Mouse (Mus musculus) lung, postnatal 0 days (tissue): ENCODE results near the gene Gm1673. TPM values are rescaled to one million over a fixed set of nuclear protein-coding genes. Genes with fewer than 3 reads are reported as not detected.

Source experiments
- ATAC-seq: fragments of 200-750 bp; cut with Nextera tagmentation; 2 replicates; pipeline ENCODE4 v1.8.0; 2017; ENCODE audit warnings: moderate library complexity
- DNase-seq: peaks from one replicate; pipeline ENCODE4 v3.0.0-alpha.2; 2016; ENCODE audit warnings: low spot score
- H3K27ac ChIP-seq: fragments of 300-500 bp; sonication (generic); 2 replicates; pipeline ENCODE4 v1.5.1; 2014; ENCODE audit warnings: antibody characterized with exemption, mild to moderate bottlenecking, low read length, mixed read lengths
- H3K27me3 ChIP-seq: fragments of 300-500 bp; sonication (generic); replicated peaks from 2 replicates; pipeline ENCODE4 v1.6.1; 2014; ENCODE audit warnings: low read length, mixed read lengths; ENCODE audit not compliant: insufficient read depth
- H3K36me3 ChIP-seq: fragments of 300-500 bp; sonication (generic); 2 replicates; pipeline ENCODE4 v1.6.1; 2014; ENCODE audit warnings: low read length, mixed read lengths; ENCODE audit not compliant: insufficient read depth
- H3K4me1 ChIP-seq: fragments of 300-500 bp; sonication (generic); 2 replicates; pipeline ENCODE4 v1.6.1; 2014; ENCODE audit warnings: antibody characterized with exemption, low read depth, low read length, mixed read lengths; ENCODE audit not compliant: insufficient read depth
- H3K4me2 ChIP-seq: fragments of 300-500 bp; sonication (generic); replicated peaks from 2 replicates; pipeline ENCODE4 v1.6.1; 2014; ENCODE audit warnings: low read depth, mild to moderate bottlenecking, low read length, moderate library complexity, mixed read lengths
- H3K4me3 ChIP-seq: fragments of 300-500 bp; sonication (generic); 2 replicates; pipeline ENCODE4 v1.5.1; 2014; ENCODE audit warnings: low read depth, low read length
- H3K9ac ChIP-seq: fragments of 300-500 bp; sonication (generic); replicated peaks from 2 replicates; pipeline ENCODE4 v1.6.1; 2014; ENCODE audit warnings: low read depth, mild to moderate bottlenecking
- H3K9me3 ChIP-seq: fragments of 300-500 bp; sonication (generic); 2 replicates; pipeline ENCODE4 v1.6.1; 2016; ENCODE audit warnings: low read length, mixed read lengths
- CTCF ChIP-seq: IDR thresholded peaks from 2 replicates; pipeline ENCODE4 v1.5.1; 2016; ENCODE audit warnings: antibody characterized with exemption, mild to moderate bottlenecking
- EP300 ChIP-seq: IDR thresholded peaks from 2 replicates; pipeline ENCODE4 v1.6.1; 2016; ENCODE audit warnings: antibody characterized with exemption, mild to moderate bottlenecking, control low read depth
- WGBS: fragments of 180-500 bp; shearing (Covaris S2); extraction: QIAGEN DNeasy Blood & Tissue Kit; methylation state at CpG from one replicate; pipeline ENCODE4 v1.1.7; 2014; 5-methylcytosine and 5-hydroxymethylcytosine counted together
- polyA plus RNA-seq: library from polyadenylated mRNA; unstranded; fragments of >200 nt; fragmentation: Nextera tagmentation; extraction: Ambion mirVana; gene quantifications from 2 replicates; pipeline ENCODE4 v1.2.1, GENCODE M21; 2015

Gm1673 gene
- polyA plus RNA-seq, 1 experiment from 2014 or later, result 26.9 TPM

GRCm38 (mm10) chr5:33959382-33959781, 23.9 kb upstream of the Gm1673 start:
- no peak for ATAC-seq
- H3K27ac ChIP-seq, result no peak overlapping the region

DNA sequence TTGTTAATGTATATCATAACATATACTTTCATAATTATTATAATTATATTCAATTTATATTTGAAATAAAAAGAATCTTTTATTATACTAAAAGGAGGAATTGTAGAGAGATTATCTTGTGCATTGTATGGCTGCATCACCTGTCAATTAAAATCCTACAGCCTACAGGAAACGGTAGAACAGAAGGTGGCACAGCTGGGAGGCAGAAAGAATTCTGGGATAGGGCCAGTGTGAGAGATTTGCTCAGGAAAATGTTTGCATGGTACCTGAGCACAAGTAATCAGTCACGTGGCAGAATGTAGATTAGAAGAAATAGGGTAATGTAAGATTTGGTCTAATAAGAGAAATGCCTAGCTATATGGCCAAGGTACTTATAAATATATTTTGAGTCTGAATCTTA, 8.5 kb upstream of the Gm1673 start:
- Histone ChIP-seq H3K4me3 (no peak overlapping the region), H3K36me3 (no peaks in the 10 kb centered on the region), H3K9me3 (no peaks in the 10 kb centered on the region), H3K4me2 (no peak overlapping the region), H3K4me1 (no peaks in the 10 kb centered on the region), H3K9ac (no peak overlapping the region), H3K27me3 (no peaks in the 10 kb centered on the region), H3K27ac (no peak overlapping the region)
- DNase-seq (no peak), ATAC-seq (no peak)
- 52% methylated on average over 2 of the region's 2 CpGs for WGBS
- TF ChIP-seq CTCF (no peak), EP300 (no peak)

More at GRCm38 (mm10) chr5:33959382-33959781, 23.9 kb upstream of the Gm1673 start:
- no peak overlapping the region for H3K4me3 ChIP-seq
- DNase-seq, result no peak
- 61% methylated on average over 4 of the region's 4 CpGs for WGBS
- TF ChIP-seq EP300, result no peak
- no peak for TF ChIP-seq CTCF
- no peaks in the 10 kb centered on the region for H3K9me3 ChIP-seq
- H3K4me1 ChIP-seq, result no peaks in the 10 kb centered on the region
- H3K36me3 ChIP-seq, result no peaks in the 10 kb centered on the region
- H3K9ac ChIP-seq, result no peak overlapping the region
- H3K27me3 ChIP-seq, result no peaks in the 10 kb centered on the region
- no peak overlapping the region for H3K4me2 ChIP-seq

- H3K4me3 ChIP-seq, result no peak overlapping the region
- ATAC-seq, result no peak
- TF ChIP-seq EP300 (no peak), CTCF (no peak)
- H3K27me3 ChIP-seq, result no peaks in the 10 kb centered on the region
- H3K9me3 ChIP-seq, result no peaks in the 10 kb centered on the region
- H3K9ac ChIP-seq, result no peak overlapping the region
- DNase-seq, result no peak
- H3K4me2 ChIP-seq, result no peak overlapping the region
- WGBS, result 33% methylated on average over 3 of the region's 3 CpGs
- H3K4me1 ChIP-seq, result no peaks in the 10 kb centered on the region
- no peak overlapping the region for H3K27ac ChIP-seq
- no peaks in the 10 kb centered on the region for H3K36me3 ChIP-seq
Measured at GRCm38 (mm10) chr5:33976267-33976666, 7.0 kb upstream of the Gm1673 start.

- H3K9ac ChIP-seq, result 0 out of 2 replicates have a peak overlapping the region, but pooled peaks have one; percentile 19
- no peaks in the 10 kb centered on the region for H3K27me3 ChIP-seq
- ATAC-seq (peak; percentile 30), DNase-seq (no peak)
- no peak overlapping the region for H3K27ac ChIP-seq
- peak overlapping the region; percentile 67 for H3K4me3 ChIP-seq
- no peaks in the 10 kb centered on the region for H3K9me3 ChIP-seq
- no peaks in the 10 kb centered on the region for H3K36me3 ChIP-seq
- TF ChIP-seq CTCF (no peak), EP300 (no peak)
- H3K4me2 ChIP-seq, result peak overlapping the region; percentile 93
- peaks cover 6% of the 10 kb centered on the region for H3K4me1 ChIP-seq
- 4% methylated on average over 25 of the region's 26 CpGs for WGBS
Measured at GRCm38 (mm10) chr5:33982731-33983259, 438 bp upstream of the Gm1673 start.

GRCm38 (mm10) chr5:33994671-33995625, 11.7 kb downstream of the Gm1673 start:
- TF ChIP-seq CTCF (peak; percentile 60), EP300 (no peak)
- DNase-seq (peak; percentile 29), ATAC-seq (0 out of 2 replicates have a peak, but pooled peaks have one; percentile 16)
- no peak overlapping the region for H3K4me3 ChIP-seq
- 28% methylated on average over 28 of the region's 28 CpGs for WGBS
- H3K4me1 ChIP-seq, result peaks cover 18% of the 10 kb centered on the region; the same call in 1 of the 2 replicates
- no peak overlapping the region for H3K9ac ChIP-seq
- H3K27me3 ChIP-seq, result peaks cover 55% of the 10 kb centered on the region
- H3K4me2 ChIP-seq, result peak overlapping the region; percentile 93; the same call in 1 of the 2 replicates
- H3K27ac ChIP-seq, result no peak overlapping the region
- no peaks in the 10 kb centered on the region for H3K36me3 ChIP-seq
- no peaks in the 10 kb centered on the region for H3K9me3 ChIP-seq
